Mouse (Mus musculus) midbrain, embryonic 13.5 days (tissue): ENCODE results near the gene Mkrn2. TPM values are rescaled to one million over a fixed set of nuclear protein-coding genes. Genes with fewer than 3 reads are reported as not detected.

Experiments used
- ATAC-seq: fragments of 200-750 bp; cut with Nextera tagmentation; 2 replicates; pipeline ENCODE4 v1.8.0; 2017; ENCODE audit warnings: mild to moderate bottlenecking, moderate TSS enrichment, moderate library complexity
- H3K27ac ChIP-seq: fragments of 300-500 bp; sonication (generic); 2 replicates; pipeline ENCODE4 v1.5.1; 2015; ENCODE audit warnings: inconsistent platforms, mild to moderate bottlenecking, moderate library complexity
- H3K27me3 ChIP-seq: fragments of 300-500 bp; sonication (generic); 2 replicates; pipeline ENCODE4 v1.6.1; 2015; ENCODE audit warnings: mild to moderate bottlenecking, inconsistent platforms
- H3K36me3 ChIP-seq: fragments of 300-500 bp; sonication (generic); 2 replicates; pipeline ENCODE4 v1.6.1; 2015; ENCODE audit warnings: mild to moderate bottlenecking, inconsistent platforms
- H3K4me1 ChIP-seq: fragments of 300-500 bp; sonication (generic); replicated peaks from 2 replicates; pipeline ENCODE4 v1.6.1; 2015; ENCODE audit warnings: inconsistent platforms
- H3K4me2 ChIP-seq: fragments of 300-500 bp; sonication (generic); replicated peaks from 2 replicates; pipeline ENCODE4 v1.6.1; 2015; ENCODE audit warnings: moderate library complexity, mild to moderate bottlenecking, inconsistent platforms
- H3K4me3 ChIP-seq: fragments of 300-500 bp; sonication (generic); replicated peaks from 2 replicates; pipeline ENCODE4 v1.5.1; 2015; ENCODE audit warnings: mild to moderate bottlenecking, inconsistent platforms
- H3K9ac ChIP-seq: fragments of 300-500 bp; sonication (generic); replicated peaks from 2 replicates; pipeline ENCODE4 v1.6.1; 2015; ENCODE audit warnings: mild to moderate bottlenecking, inconsistent platforms
- H3K9me3 ChIP-seq: fragments of 300-500 bp; sonication (generic); 2 replicates; pipeline ENCODE4 v1.6.1; 2016; ENCODE audit warnings: mild to moderate bottlenecking, inconsistent platforms
- WGBS: fragments of 180-500 bp; shearing (Covaris S2); methylation state at CpG from one replicate; pipeline ENCODE4 v1.1.7; 2015; 5-methylcytosine and 5-hydroxymethylcytosine counted together
- polyA plus RNA-seq: library from polyadenylated mRNA; unstranded; fragments of >200 nt; fragmentation: Nextera tagmentation; extraction: Ambion mirVana; gene quantifications from 2 replicates; pipeline ENCODE4 v1.2.1, GENCODE M21; 2015

The Mkrn2 gene
- polyA plus RNA-seq, 1 experiment from 2014 or later, result 29.4 TPM

- ATAC-seq, result no peak
- peaks cover 23% of the 10 kb centered on the region for H3K36me3 ChIP-seq
- no peak overlapping the region for H3K4me3 ChIP-seq
- H3K27ac ChIP-seq, result no peak overlapping the region
- no peaks in the 10 kb centered on the region for H3K9me3 ChIP-seq
- H3K4me2 ChIP-seq, result no peak overlapping the region
- 75% methylated on average over 3 of the region's 3 CpGs for WGBS
- no peak overlapping the region for H3K9ac ChIP-seq
- H3K27me3 ChIP-seq, result no peaks in the 10 kb centered on the region
- H3K4me1 ChIP-seq, result no peaks in the 10 kb centered on the region
Measured at GRCm38 (mm10) chr6:115584176-115584575, 17.5 kb upstream of the Mkrn2 start.

- no peak overlapping the region for H3K9ac ChIP-seq
- H3K4me1 ChIP-seq, result no peaks in the 10 kb centered on the region
- H3K27ac ChIP-seq, result no peak overlapping the region
- no peaks in the 10 kb centered on the region for H3K9me3 ChIP-seq
- no peak overlapping the region for H3K4me2 ChIP-seq
- H3K4me3 ChIP-seq, result no peak overlapping the region
- no peak for ATAC-seq
- no peaks in the 10 kb centered on the region for H3K27me3 ChIP-seq
- 88% methylated on average over 10 of the region's 10 CpGs for WGBS
- H3K36me3 ChIP-seq, result peaks cover 5% of the 10 kb centered on the region
Measured at GRCm38 (mm10) chr6:115586321-115586720, 15.4 kb upstream of the Mkrn2 start.

- no peak overlapping the region for H3K27ac ChIP-seq
- no peak overlapping the region for H3K4me3 ChIP-seq
- 90% methylated on average over 19 of the region's 19 CpGs for WGBS
Measured at GRCm38 (mm10) chr6:115591692-115592359, 9.9 kb upstream of the Mkrn2 start.

GRCm38 (mm10) chr6:115592458-115592857 lies 9.2 kb upstream of the Mkrn2 start, which contains the start of gene Mkrn2os:
Gene Mkrn2os, minus strand, starts transcription at chr6:115592576.
- Histone ChIP-seq H3K27ac (no peak within 1 kb of the TSS), H3K4me2 (no peak within 1 kb of the TSS), H3K27me3 (no peaks in the 10 kb centered on the region), H3K9me3 (no peaks in the 10 kb centered on the region), H3K4me3 (no peak within 1 kb of the TSS), H3K36me3 (no peaks in the 10 kb centered on the region), H3K9ac (no peak within 1 kb of the TSS), H3K4me1 (no peaks in the 10 kb centered on the region)
- no peak for ATAC-seq
- WGBS, result 67% methylated on average over 5 of the region's 5 CpGs

More at GRCm38 (mm10) chr6:115591692-115592359, 9.9 kb upstream of the Mkrn2 start:
- Histone ChIP-seq H3K4me1 (no peaks in the 10 kb centered on the region), H3K36me3 (no peaks in the 10 kb centered on the region), H3K9me3 (no peaks in the 10 kb centered on the region), H3K4me2 (no peak overlapping the region), H3K27me3 (no peaks in the 10 kb centered on the region), H3K9ac (no peak overlapping the region)
- no peak for ATAC-seq

- WGBS, result 73% methylated on average over 4 of the region's 4 CpGs
- ATAC-seq, result no peak
- Histone ChIP-seq H3K27ac (no peak overlapping the region), H3K4me2 (no peak overlapping the region), H3K4me1 (no peaks in the 10 kb centered on the region), H3K27me3 (no peaks in the 10 kb centered on the region), H3K4me3 (no peak overlapping the region), H3K9ac (no peak overlapping the region), H3K9me3 (no peaks in the 10 kb centered on the region), H3K36me3 (no peaks in the 10 kb centered on the region)
Measured at GRCm38 (mm10) chr6:115593252-115593651, 8.4 kb upstream of the Mkrn2 start.

- Histone ChIP-seq H3K4me1 (no peaks in the 10 kb centered on the region), H3K4me2 (no peak overlapping the region), H3K9ac (no peak overlapping the region), H3K27me3 (no peaks in the 10 kb centered on the region), H3K36me3 (no peaks in the 10 kb centered on the region), H3K9me3 (no peaks in the 10 kb centered on the region), H3K4me3 (no peak overlapping the region), H3K27ac (no peak overlapping the region)
- no peak for ATAC-seq
- 90% methylated on average over 3 of the region's 3 CpGs for WGBS
Measured at GRCm38 (mm10) chr6:115594463-115594862, 7.2 kb upstream of the Mkrn2 start.

GRCm38 (mm10) chr6:115595667-115596066 lies 6.0 kb upstream of the Mkrn2 start:
- Histone ChIP-seq H3K4me1 (no peaks in the 10 kb centered on the region), H3K9ac (no peak overlapping the region), H3K4me2 (no peak overlapping the region), H3K4me3 (no peak overlapping the region), H3K36me3 (no peaks in the 10 kb centered on the region), H3K27ac (no peak overlapping the region), H3K27me3 (no peaks in the 10 kb centered on the region), H3K9me3 (no peaks in the 10 kb centered on the region)
- ATAC-seq, result no peak
- 69% methylated on average over 3 of the region's 3 CpGs for WGBS

- Histone ChIP-seq H3K27ac (no peak overlapping the region), H3K4me2 (peak overlapping the region; percentile 65), H3K4me1 (peaks cover 15% of the 10 kb centered on the region), H3K9ac (no peak overlapping the region), H3K36me3 (peaks cover 2% of the 10 kb centered on the region; the same call in 1 of the 2 replicates), H3K9me3 (no peaks in the 10 kb centered on the region), H3K4me3 (peak overlapping the region; percentile 82), H3K27me3 (no peaks in the 10 kb centered on the region)
- peak; percentile 37 for ATAC-seq
- 67% methylated on average over 4 of the region's 4 CpGs for WGBS
Measured at GRCm38 (mm10) chr6:115601322-115601714, 384 bp upstream of the Mkrn2 start.

- ATAC-seq, result no peak
- 95% methylated on average over 1 of the region's 1 CpGs for WGBS
- no peak overlapping the region for H3K9ac ChIP-seq
Measured at GRCm38 (mm10) chr6:115606461-115606860, 4.8 kb downstream of the Mkrn2 start.

GRCm38 (mm10) chr6:115607429-115607828 lies 5.7 kb downstream of the Mkrn2 start:
- no peak overlapping the region for H3K27ac ChIP-seq
- H3K27me3 ChIP-seq, result no peaks in the 10 kb centered on the region
- H3K9me3 ChIP-seq, result no peaks in the 10 kb centered on the region
- 67% methylated on average over 4 of the region's 4 CpGs for WGBS
- 0 out of 2 replicates have a peak overlapping the region, but pooled peaks have one; percentile 10 for H3K9ac ChIP-seq
- H3K4me2 ChIP-seq, result no peak overlapping the region
- no peak for ATAC-seq
- H3K36me3 ChIP-seq, result peaks cover 31% of the 10 kb centered on the region
- H3K4me1 ChIP-seq, result peaks cover 21% of the 10 kb centered on the region
- no peak overlapping the region for H3K4me3 ChIP-seq

More at GRCm38 (mm10) chr6:115606461-115606860, 4.8 kb downstream of the Mkrn2 start:
- no peak overlapping the region for H3K4me2 ChIP-seq
- H3K9me3 ChIP-seq, result no peaks in the 10 kb centered on the region
- H3K27ac ChIP-seq, result no peak overlapping the region
- no peak overlapping the region for H3K4me3 ChIP-seq
- H3K4me1 ChIP-seq, result peaks cover 24% of the 10 kb centered on the region
- peaks cover 22% of the 10 kb centered on the region for H3K36me3 ChIP-seq
- H3K27me3 ChIP-seq, result no peaks in the 10 kb centered on the region

GRCm38 (mm10) chr6:115609121-115609520 lies 7.4 kb downstream of the Mkrn2 start:
- Histone ChIP-seq H3K4me3 (no peak overlapping the region), H3K36me3 (peaks cover 47% of the 10 kb centered on the region), H3K4me2 (no peak overlapping the region), H3K27me3 (no peaks in the 10 kb centered on the region), H3K9ac (no peak overlapping the region), H3K4me1 (peaks cover 11% of the 10 kb centered on the region; the same call in 1 of the 2 replicates), H3K27ac (no peak overlapping the region), H3K9me3 (no peaks in the 10 kb centered on the region)
- WGBS, result 64% methylated on average over 3 of the region's 3 CpGs
- ATAC-seq, result no peak

GRCm38 (mm10) chr6:115610301-115610700 lies 8.6 kb downstream of the Mkrn2 start:
- H3K36me3 ChIP-seq, result peaks cover 58% of the 10 kb centered on the region
- ATAC-seq, result 0 out of 2 replicates have a peak, but pooled peaks have one; percentile 20
- peaks cover 11% of the 10 kb centered on the region; the same call in 1 of the 2 replicates for H3K4me1 ChIP-seq
- 92% methylated on average over 5 of the region's 5 CpGs for whole genome bisulfite sequencing
- H3K27me3 ChIP-seq, result no peaks in the 10 kb centered on the region
- no peak overlapping the region for H3K9ac ChIP-seq
- no peak overlapping the region for H3K4me2 ChIP-seq
- no peak overlapping the region for H3K27ac ChIP-seq
- no peak overlapping the region for H3K4me3 ChIP-seq
- H3K9me3 ChIP-seq, result no peaks in the 10 kb centered on the region

- Histone ChIP-seq H3K9me3 (no peaks in the 10 kb centered on the region), H3K27me3 (no peaks in the 10 kb centered on the region), H3K36me3 (peaks cover 90% of the 10 kb centered on the region), H3K27ac (no peak overlapping the region), H3K4me1 (no peaks in the 10 kb centered on the region), H3K9ac (no peak overlapping the region), H3K4me3 (no peak overlapping the region), H3K4me2 (no peak overlapping the region)
- no peak for ATAC-seq
Measured at GRCm38 (mm10) chr6:115613793-115614192, 12.1 kb downstream of the Mkrn2 start.
